Comparison of ENCODE assay signal across 8 mouse cellular contexts in genomic region chr16:33381614-33382245, GRCm38 (mm10). TPM values are rescaled to one million over a fixed set of nuclear protein-coding genes. Genes with fewer than 3 reads are reported as not detected.
DNase-seq lines count a peak whose midpoint lies in the region; ATAC-seq lines count a peak whose summit lies in the region.

No protein-coding gene starts in this region.

- peak overlapping the region; percentile 98 for H3K4me3 ChIP-seq in heart, embryonic 10.5 days
- peak overlapping the region; percentile 82 for H3K4me3 ChIP-seq in heart, embryonic 16.5 days (ENCODE audit: low read length)
- peak overlapping the region; percentile 79 for H3K4me3 ChIP-seq in liver, embryonic 15.5 days (replicated peaks)

- H3K27ac ChIP-seq in heart, embryonic 10.5 days = peak overlapping the region; percentile 99
- peak overlapping the region; percentile 96 for H3K27ac ChIP-seq in heart, embryonic 16.5 days (ENCODE audit: low read length)
- H3K27ac ChIP-seq in liver, embryonic 15.5 days (replicated peaks) = peak overlapping the region; percentile 86

- H3K9ac ChIP-seq in heart, embryonic 16.5 days (ENCODE audit: low read length) = peak overlapping the region; percentile 99
- peak overlapping the region; percentile 85 for H3K9ac ChIP-seq in liver, embryonic 15.5 days

- H3K4me2 ChIP-seq in heart, embryonic 16.5 days (ENCODE audit: low read depth, low read length) = peak overlapping the region; percentile 83
- peak overlapping the region; percentile 88 for H3K4me2 ChIP-seq in liver, embryonic 15.5 days

- H3K36me3 ChIP-seq in heart, embryonic 10.5 days = peaks cover 2% of the 10 kb centered on the region; the same call in 1 of the 2 replicates
- no peaks in the 10 kb centered on the region for H3K36me3 ChIP-seq in heart, embryonic 16.5 days (ENCODE audit: control insufficient read depth, insufficient read depth)
- H3K36me3 ChIP-seq in liver, embryonic 15.5 days (replicated peaks) = no peaks in the 10 kb centered on the region

- 5% methylated on average over 18 of the region's 18 CpGs for WGBS in heart, embryonic 10.5 days
- WGBS in heart, embryonic 16.5 days = 2% methylated on average over 18 of the region's 18 CpGs
- WGBS in liver, embryonic 15.5 days (ENCODE audit: insufficient replicate concordance) = 2% methylated on average over 18 of the region's 18 CpGs

- peaks cover 13% of the 10 kb centered on the region; the same call in 1 of the 2 replicates for H3K4me1 ChIP-seq in heart, embryonic 10.5 days
- H3K4me1 ChIP-seq in heart, embryonic 16.5 days (ENCODE audit: control insufficient read depth, insufficient read depth, low read length) = peaks cover 21% of the 10 kb centered on the region
- peaks cover 43% of the 10 kb centered on the region for H3K4me1 ChIP-seq in liver, embryonic 15.5 days (replicated peaks)

- no peak for ATAC-seq in heart, embryonic 16.5 days (replicated peaks; ENCODE audit: extremely low read depth, insufficient read depth, low FRiP score)
- ATAC-seq in liver, embryonic 15.5 days (ENCODE audit: insufficient read depth) = no peak

- H3K9me3 ChIP-seq in heart, embryonic 10.5 days = no peaks in the 10 kb centered on the region
- no peaks in the 10 kb centered on the region for H3K9me3 ChIP-seq in heart, embryonic 16.5 days (replicated peaks; ENCODE audit: control insufficient read depth, low read length)
- no peaks in the 10 kb centered on the region for H3K9me3 ChIP-seq in liver, embryonic 15.5 days (replicated peaks)

- H3K27me3 ChIP-seq in heart, embryonic 10.5 days (ENCODE audit: insufficient read depth, poor library complexity, severe bottlenecking) = no peaks in the 10 kb centered on the region
- H3K27me3 ChIP-seq in heart, embryonic 16.5 days (ENCODE audit: control insufficient read depth, insufficient read depth, low read length) = no peaks in the 10 kb centered on the region
- no peaks in the 10 kb centered on the region for H3K27me3 ChIP-seq in liver, embryonic 15.5 days

- DNase-seq in heart, embryonic 10.5 days (ENCODE audit: low spot score) = peak; percentile 64
- no peak for DNase-seq in heart, postnatal 4 days
- peak; percentile 27 for DNase-seq in thymus, postnatal 25 days
- DNase-seq in thymus, adult 18-20 months = no peak
- no peak for DNase-seq in frontal cortex, postnatal 14 days (ENCODE audit: low spot score in 2 of 2)
- DNase-seq in yolk sac, embryonic 10.5 days (ENCODE audit: low spot score) = no peak

RNA-seq across cellular contexts. Expression of gene Zfp148, which starts 1.1 kb away (rescaled TPM):
- 38.0 and 43.5 TPM in 2 replicates for polyA plus RNA-seq in heart, embryonic 10.5 days (2016; fragmentation: Nextera tagmentation; extraction: Ambion mirVana)
- 10 to 100 TPM; 58.3 to 58.5 TPM for total RNA-seq in heart, postnatal 4 days (2021)
- polyA plus RNA-seq in heart, embryonic 16.5 days (2015; fragmentation: Nextera tagmentation; extraction: Ambion mirVana) = 40.7 and 41.5 TPM in 2 replicates
- 12.5 and 12.8 TPM in 2 replicates for polyA plus RNA-seq in liver, embryonic 15.5 days (2015; fragmentation: Nextera tagmentation; extraction: Ambion mirVana)

Comparison
In these comparisons a context has a peak if more than half of its experiments do, and no peak if none do; other contexts are left out.
1. DNase-seq: peak in heart, embryonic 10.5 days (single experiment) and thymus, postnatal 25 days (single experiment); none in heart, postnatal 4 days (single experiment), thymus, adult 18-20 months (0 of 2), frontal cortex, postnatal 14 days (0 of 2) and yolk sac, embryonic 10.5 days (single experiment).
2. Peak in every context shown above with its lines, with median percentiles within 50 percentile points of each other: H3K27ac ChIP-seq and H3K4me3 ChIP-seq.